Mouse (Mus musculus) layer of hippocampus, adult 18-20 months (tissue): Measurements from ENCODE around the gene Klf8. TPM values are rescaled to one million over a fixed set of nuclear protein-coding genes. Genes with fewer than 3 reads are reported as not detected.

ENCODE experiments used
- DNase-seq, 2 experiments: peaks; one replicate each; pipeline ENCODE4 v3.0.0; 2022; ENCODE audit warnings: low spot score in 2 of 2
- total RNA-seq, 2 experiments: library from RNA; stranded (reverse); gene quantifications; 2 replicates each; pipeline ENCODE4 v1.2.3; 2021

Gene Klf8
- total RNA-seq, 2 experiments from 2014 or later = 2.7 to 6.2 TPM

DNA sequence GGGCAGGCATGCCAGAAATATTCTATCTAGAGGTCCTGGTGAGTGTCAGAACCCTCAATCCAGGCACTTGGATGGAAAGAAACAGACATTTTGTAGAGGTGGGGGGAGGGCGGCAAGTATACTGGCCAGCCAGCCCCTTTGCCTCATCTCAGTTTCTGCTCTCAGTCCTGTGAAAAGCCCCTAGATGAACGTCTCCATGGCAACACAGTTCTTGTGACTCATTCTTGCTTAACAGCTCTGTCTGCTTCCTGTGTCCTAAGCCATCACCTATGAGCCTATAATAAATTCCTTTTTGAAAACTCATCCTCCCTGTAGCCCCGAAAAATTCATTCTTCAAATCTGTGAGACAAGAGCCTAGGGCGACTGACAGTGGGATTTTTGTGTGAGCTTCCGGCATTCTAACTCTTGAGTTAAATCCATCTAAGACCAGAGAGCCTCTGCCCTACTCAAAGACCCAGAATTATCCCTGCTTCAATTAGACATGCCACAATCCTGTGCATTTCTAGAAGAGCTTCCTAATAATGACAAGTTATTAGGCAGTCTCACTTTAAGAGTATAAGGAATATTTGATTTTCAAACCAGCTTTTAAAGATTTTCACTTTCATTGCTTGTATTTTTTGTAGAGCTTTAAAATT lies 196.5 kb downstream of the Klf8 start:
- DNase-seq = no peak

DNA sequence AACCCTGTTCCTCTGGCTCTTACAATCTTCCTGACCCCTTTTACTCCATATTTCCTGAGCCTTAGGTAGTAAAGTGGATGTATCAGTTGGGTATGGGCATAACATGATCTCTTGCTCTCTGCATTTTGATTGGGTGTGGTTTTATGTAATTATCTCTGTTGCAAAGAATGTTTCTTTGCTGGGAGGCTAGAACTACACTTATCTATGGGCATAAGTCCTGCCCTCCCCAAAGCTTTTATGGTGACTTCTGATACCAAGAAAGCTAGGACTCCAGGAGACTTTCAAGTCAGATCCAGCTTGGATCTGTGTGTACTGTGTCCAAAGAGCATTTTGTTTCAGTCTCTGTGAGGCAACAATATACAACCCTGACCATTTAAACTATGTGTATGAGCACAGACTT lies 202.3 kb downstream of the Klf8 start:
- DNase-seq = no peak

DNA sequence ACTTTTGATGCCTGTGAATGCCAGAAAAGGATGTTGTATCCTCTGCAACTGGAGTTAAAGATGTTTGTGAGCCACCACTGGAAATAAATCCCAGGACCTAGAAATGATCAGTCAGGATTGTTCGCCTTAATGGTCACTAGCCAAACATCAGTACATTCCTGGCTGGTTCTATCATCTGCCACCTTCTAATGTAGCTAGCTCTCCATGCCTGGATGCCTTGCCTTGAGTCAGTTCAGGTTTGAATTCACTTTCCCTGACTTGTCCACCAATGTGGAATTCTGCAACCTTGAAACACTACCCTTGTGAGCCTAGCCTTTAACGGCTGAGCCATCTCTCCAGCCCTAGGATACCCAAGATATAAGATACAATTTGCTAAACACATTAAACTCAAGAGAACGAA lies 202.8 kb downstream of the Klf8 start:
- DNase-seq = no peak

Other genes starting within 250 kb of the Klf8 start
- 1 to 10 TPM; 1.8 to 2.8 TPM for gene Usp51, start 231.0 kb upstream of the Klf8 start, total RNA-seq
- gene Mageh1, start 199.9 kb upstream of the Klf8 start, total RNA-seq = 10 to 100 TPM; 52.9 to 58.3 TPM
- under 1 TPM; 0.42 to 0.48 TPM for gene Foxr2, start 118.7 kb upstream of the Klf8 start, total RNA-seq
- 10 to 100 TPM; 96.5 to 97.5 TPM for gene Rragb, start 97.5 kb upstream of the Klf8 start, total RNA-seq